Mouse (Mus musculus): ENCODE data around the gene Clic4. TPM values are rescaled to one million over a fixed set of nuclear protein-coding genes. Genes with fewer than 3 reads are reported as not detected.
A peak's percentile ranks its signal among the peaks of the same experiment; 100 is the strongest.

Clic4 gene
- 141 and 144 TPM in 2 replicates for polyA plus RNA-seq (2015; fragmentation: Nextera tagmentation; extraction: Ambion mirVana)

GRCm38 (mm10) chr4:135272640-135273306 is at the start of gene Clic4:
TSS of gene Clic4 (minus strand) at chr4:135272814.
- Histone ChIP-seq H3K4me3 (replicated peaks) (peak within 1 kb of the TSS; percentile 73), H3K9ac (peak within 1 kb of the TSS; percentile 67), H3K36me3 (no peaks in the 10 kb centered on the region), H3K27ac (peak within 1 kb of the TSS; percentile 97), H3K9me3 (no peaks in the 10 kb centered on the region), H3K27me3 (replicated peaks) (no peaks in the 10 kb centered on the region), H3K4me1 (peaks cover 24% of the 10 kb centered on the region), H3K4me2 (peak within 1 kb of the TSS; percentile 71)
- ATAC-seq (ENCODE audit: insufficient read depth, low FRiP score, low read depth), result peak; percentile 98
- 1% methylated on average over 60 of the region's 64 CpGs for WGBS

GRCm38 (mm10) chr4:135317966-135318365 is 45.4 kb upstream of the Clic4 start:
- Histone ChIP-seq H3K9me3 (no peaks in the 10 kb centered on the region), H3K27me3 (replicated peaks) (no peaks in the 10 kb centered on the region), H3K4me3 (replicated peaks) (no peak overlapping the region), H3K27ac (no peak overlapping the region), H3K9ac (no peak overlapping the region), H3K4me2 (no peak overlapping the region), H3K36me3 (peaks cover 56% of the 10 kb centered on the region), H3K4me1 (peaks cover 9% of the 10 kb centered on the region)
- peak; percentile 74 for ATAC-seq (ENCODE audit: insufficient read depth, low FRiP score, low read depth)
- 9% methylated on average over 2 of the region's 2 CpGs for WGBS

DNA sequence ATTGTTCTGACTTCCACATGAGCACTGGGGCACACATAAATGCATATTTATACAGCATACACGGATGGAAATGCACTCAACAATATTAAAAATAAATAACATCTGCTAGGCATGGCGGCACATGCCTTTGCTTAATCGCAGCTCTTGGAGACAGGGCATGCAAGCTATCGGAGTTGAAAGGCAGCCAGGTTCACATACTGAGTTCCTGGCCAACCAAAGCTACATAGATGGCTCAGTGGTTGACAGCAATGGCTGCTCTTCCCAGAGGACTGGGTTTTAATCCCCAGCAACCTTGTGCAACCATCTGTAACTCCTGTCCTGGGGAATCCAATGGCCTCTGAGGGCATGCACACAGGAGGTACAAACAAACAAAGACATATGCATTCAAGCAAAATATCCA is 44.9 kb upstream of the Clic4 start:
- no peak overlapping the region for H3K9ac ChIP-seq
- ATAC-seq (ENCODE audit: insufficient read depth, low FRiP score, low read depth), result no peak
- no peaks in the 10 kb centered on the region for H3K9me3 ChIP-seq
- H3K4me3 ChIP-seq (replicated peaks), result no peak overlapping the region
- no peak overlapping the region for H3K27ac ChIP-seq
- H3K4me1 ChIP-seq, result peaks cover 14% of the 10 kb centered on the region
- no peaks in the 10 kb centered on the region for H3K27me3 ChIP-seq (replicated peaks)
- 91% methylated on average over 4 of the region's 4 CpGs for WGBS
- peaks cover 52% of the 10 kb centered on the region for H3K36me3 ChIP-seq
- H3K4me2 ChIP-seq, result no peak overlapping the region

DNA sequence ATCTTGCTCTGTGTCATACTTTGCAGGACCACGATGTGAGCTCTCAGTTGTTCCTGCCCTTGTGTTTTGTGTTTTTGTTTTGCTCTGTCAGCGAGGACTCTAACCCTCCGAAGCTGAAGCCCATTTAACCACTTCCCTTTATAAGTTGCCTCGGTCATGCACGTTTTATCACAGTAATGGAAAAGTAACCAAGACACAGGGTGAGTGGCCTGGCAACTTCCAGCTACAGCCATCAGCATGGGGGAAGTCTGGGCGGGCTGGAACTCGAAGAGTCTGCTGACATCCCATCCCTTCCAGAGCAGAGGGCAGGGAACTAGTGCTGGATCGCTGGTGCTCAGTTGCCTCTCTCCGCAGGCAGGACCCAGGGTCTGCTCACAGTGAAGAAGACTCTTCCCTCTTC is 42.7 kb upstream of the Clic4 start:
- Histone ChIP-seq H3K4me3 (replicated peaks) (no peak overlapping the region), H3K36me3 (peaks cover 40% of the 10 kb centered on the region), H3K4me2 (no peak overlapping the region), H3K4me1 (peaks cover 18% of the 10 kb centered on the region), H3K9me3 (no peaks in the 10 kb centered on the region), H3K27me3 (replicated peaks) (no peaks in the 10 kb centered on the region), H3K27ac (no peak overlapping the region), H3K9ac (no peak overlapping the region)
- ATAC-seq (ENCODE audit: insufficient read depth, low FRiP score, low read depth), result no peak
- 97% methylated on average over 9 of the region's 9 CpGs for WGBS

DNA sequence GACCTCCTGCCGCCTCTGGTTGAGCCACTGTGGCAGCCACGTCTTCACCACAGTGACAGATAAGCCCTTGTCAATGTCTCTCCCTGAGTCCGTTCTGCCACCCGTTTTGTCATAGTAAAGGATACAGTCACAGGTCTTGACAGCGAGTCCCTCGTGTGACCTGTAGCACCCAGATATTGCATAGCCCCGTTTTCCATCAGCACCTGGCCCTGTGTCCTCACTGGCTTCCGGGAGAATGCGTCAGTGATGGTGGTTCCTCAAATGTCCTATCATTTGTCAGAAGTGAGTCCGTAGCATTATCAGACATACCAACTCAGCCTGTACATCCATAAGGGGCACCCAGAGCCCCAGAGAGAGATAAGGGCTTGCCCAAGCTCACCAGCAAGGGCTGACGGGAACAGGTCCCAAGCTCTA is 41.8 kb upstream of the Clic4 start:
- Histone ChIP-seq H3K27ac (no peak overlapping the region), H3K36me3 (peaks cover 32% of the 10 kb centered on the region)

GRCm38 (mm10) chr4:135313761-135314241 is 41.2 kb upstream of the Clic4 start:
- no peak; the same call in 1 of the 2 replicates for ATAC-seq (ENCODE audit: insufficient read depth, low FRiP score, low read depth)
- Histone ChIP-seq H3K36me3 (peaks cover 26% of the 10 kb centered on the region), H3K4me1 (peaks cover 22% of the 10 kb centered on the region), H3K4me2 (no peak overlapping the region), H3K9me3 (no peaks in the 10 kb centered on the region), H3K27ac (no peak overlapping the region), H3K9ac (no peak overlapping the region), H3K27me3 (replicated peaks) (no peaks in the 10 kb centered on the region), H3K4me3 (replicated peaks) (no peak overlapping the region)
- WGBS, result 67% methylated on average over 9 of the region's 9 CpGs

More for the DNA sequence above, 41.8 kb upstream of the Clic4 start:
- peak; percentile 53; the same call in 1 of the 2 replicates for ATAC-seq (ENCODE audit: insufficient read depth, low FRiP score, low read depth)
- no peaks in the 10 kb centered on the region for H3K27me3 ChIP-seq (replicated peaks)
- no peak overlapping the region for H3K4me3 ChIP-seq (replicated peaks)
- H3K4me1 ChIP-seq, result peaks cover 21% of the 10 kb centered on the region
- 73% methylated on average over 11 of the region's 11 CpGs for WGBS
- no peak overlapping the region for H3K4me2 ChIP-seq
- no peak overlapping the region for H3K9ac ChIP-seq
- H3K9me3 ChIP-seq, result no peaks in the 10 kb centered on the region

- Histone ChIP-seq H3K9me3 (no peaks in the 10 kb centered on the region), H3K4me2 (no peak overlapping the region), H3K36me3 (peaks cover 20% of the 10 kb centered on the region), H3K4me3 (replicated peaks) (no peak overlapping the region), H3K9ac (no peak overlapping the region), H3K4me1 (peaks cover 22% of the 10 kb centered on the region), H3K27me3 (replicated peaks) (no peaks in the 10 kb centered on the region), H3K27ac (peak overlapping the region; percentile 37)
- WGBS, result 46% methylated on average over 17 of the region's 17 CpGs
- no peak for ATAC-seq (ENCODE audit: insufficient read depth, low FRiP score, low read depth)
Measured at GRCm38 (mm10) chr4:135313111-135313691, 40.6 kb upstream of the Clic4 start.

- no peak overlapping the region for H3K9ac ChIP-seq
- H3K4me2 ChIP-seq, result 0 out of 2 replicates have a peak overlapping the region, but pooled peaks have one; percentile 16
- H3K4me1 ChIP-seq, result peaks cover 22% of the 10 kb centered on the region
- H3K27ac ChIP-seq, result peak overlapping the region; percentile 49; the same call in 1 of the 2 replicates
- no peaks in the 10 kb centered on the region for H3K9me3 ChIP-seq
- no peaks in the 10 kb centered on the region for H3K27me3 ChIP-seq (replicated peaks)
- peaks cover 20% of the 10 kb centered on the region for H3K36me3 ChIP-seq
- 41% methylated on average over 4 of the region's 4 CpGs for WGBS
- peak; percentile 45; the same call in 1 of the 2 replicates for ATAC-seq (ENCODE audit: insufficient read depth, low FRiP score, low read depth)
- H3K4me3 ChIP-seq (replicated peaks), result no peak overlapping the region
Measured at GRCm38 (mm10) chr4:135312706-135313105, 40.1 kb upstream of the Clic4 start.

GRCm38 (mm10) chr4:135310371-135310770 is 37.8 kb upstream of the Clic4 start:
- H3K4me1 ChIP-seq, result peaks cover 22% of the 10 kb centered on the region
- H3K27me3 ChIP-seq (replicated peaks), result no peaks in the 10 kb centered on the region
- H3K9ac ChIP-seq, result no peak overlapping the region
- peaks cover 2% of the 10 kb centered on the region for H3K36me3 ChIP-seq
- H3K27ac ChIP-seq, result no peak overlapping the region
- H3K9me3 ChIP-seq, result no peaks in the 10 kb centered on the region
- H3K4me2 ChIP-seq, result no peak overlapping the region
- no peak overlapping the region for H3K4me3 ChIP-seq (replicated peaks)
- ATAC-seq (ENCODE audit: insufficient read depth, low FRiP score, low read depth), result no peak
- WGBS, result 76% methylated on average over 8 of the region's 8 CpGs

DNA sequence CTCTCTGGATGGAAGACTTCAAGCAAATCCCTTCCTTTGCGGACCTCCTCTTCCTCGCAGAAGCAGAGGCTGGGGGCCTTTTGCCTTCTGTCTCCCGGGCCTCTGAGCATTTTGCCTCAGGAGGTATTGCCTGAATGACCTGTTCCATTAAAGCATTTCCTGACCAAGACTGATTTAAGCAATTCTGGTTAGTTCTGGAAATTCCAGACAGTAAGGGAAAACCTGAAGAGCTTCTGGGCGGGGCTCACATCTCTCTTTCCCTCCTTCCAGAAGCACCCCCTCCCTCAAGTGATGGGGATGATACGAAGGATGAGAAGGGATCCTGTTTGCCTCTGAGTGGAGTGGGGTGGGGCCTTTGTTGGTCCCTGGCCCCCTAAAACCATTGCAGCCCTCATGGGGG is 37.1 kb upstream of the Clic4 start:
- ATAC-seq (ENCODE audit: insufficient read depth, low FRiP score, low read depth), result no peak
- Histone ChIP-seq H3K27me3 (replicated peaks) (no peaks in the 10 kb centered on the region), H3K4me2 (no peak overlapping the region), H3K27ac (no peak overlapping the region), H3K9me3 (no peaks in the 10 kb centered on the region), H3K4me3 (replicated peaks) (no peak overlapping the region), H3K4me1 (peaks cover 22% of the 10 kb centered on the region), H3K36me3 (no peaks in the 10 kb centered on the region), H3K9ac (no peak overlapping the region)
- WGBS, result 49% methylated on average over 5 of the region's 5 CpGs

DNA sequence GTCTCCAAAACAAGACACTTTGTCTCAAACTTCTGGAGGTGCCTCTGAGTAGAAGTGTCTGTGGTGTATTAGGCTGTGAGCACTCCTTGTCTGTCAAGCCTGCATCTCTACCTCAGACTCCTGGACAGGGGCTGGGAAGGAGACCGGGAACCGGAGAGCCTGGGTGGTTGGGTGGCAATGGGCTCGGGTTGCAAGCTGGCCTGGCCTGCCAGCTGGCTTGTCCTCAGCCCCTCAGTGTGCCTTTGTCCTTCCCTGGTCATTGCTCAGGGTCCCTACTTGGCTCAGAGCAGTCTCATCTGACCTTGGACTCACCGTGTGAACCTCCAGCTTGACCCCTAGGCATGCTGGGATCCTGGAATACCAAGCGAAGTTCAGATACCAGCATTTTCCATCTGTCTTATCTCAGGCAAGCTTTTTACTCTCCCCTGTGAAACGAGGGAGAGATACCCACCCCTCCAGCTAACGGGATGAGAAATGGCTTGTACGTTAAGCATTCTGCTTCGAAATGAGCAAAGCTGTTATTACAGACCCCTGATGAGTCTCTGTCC is 36.6 kb upstream of the Clic4 start:
- ATAC-seq (ENCODE audit: insufficient read depth, low FRiP score, low read depth), result no peak
- WGBS, result 47% methylated on average over 9 of the region's 9 CpGs
- Histone ChIP-seq H3K4me1 (peaks cover 22% of the 10 kb centered on the region), H3K27ac (no peak overlapping the region), H3K27me3 (replicated peaks) (no peaks in the 10 kb centered on the region), H3K36me3 (no peaks in the 10 kb centered on the region), H3K4me3 (replicated peaks) (no peak overlapping the region), H3K9ac (no peak overlapping the region), H3K4me2 (no peak overlapping the region), H3K9me3 (no peaks in the 10 kb centered on the region)
